Mouse (Mus musculus) adrenal gland, postnatal 0 days (tissue): ENCODE results near the gene Map7d2. TPM values are rescaled to one million over a fixed set of nuclear protein-coding genes. Genes with fewer than 3 reads are reported as not detected.

Experiments
- polyA plus RNA-seq: library from polyadenylated mRNA; unstranded; fragments of >200 nt; fragmentation: Nextera tagmentation; extraction: Ambion mirVana; gene quantifications from 2 replicates; pipeline ENCODE4 v1.2.1, GENCODE M21; 2015

Map7d2 gene
- polyA plus RNA-seq = 3.3 and 7.9 TPM in 2 replicates

DNA sequence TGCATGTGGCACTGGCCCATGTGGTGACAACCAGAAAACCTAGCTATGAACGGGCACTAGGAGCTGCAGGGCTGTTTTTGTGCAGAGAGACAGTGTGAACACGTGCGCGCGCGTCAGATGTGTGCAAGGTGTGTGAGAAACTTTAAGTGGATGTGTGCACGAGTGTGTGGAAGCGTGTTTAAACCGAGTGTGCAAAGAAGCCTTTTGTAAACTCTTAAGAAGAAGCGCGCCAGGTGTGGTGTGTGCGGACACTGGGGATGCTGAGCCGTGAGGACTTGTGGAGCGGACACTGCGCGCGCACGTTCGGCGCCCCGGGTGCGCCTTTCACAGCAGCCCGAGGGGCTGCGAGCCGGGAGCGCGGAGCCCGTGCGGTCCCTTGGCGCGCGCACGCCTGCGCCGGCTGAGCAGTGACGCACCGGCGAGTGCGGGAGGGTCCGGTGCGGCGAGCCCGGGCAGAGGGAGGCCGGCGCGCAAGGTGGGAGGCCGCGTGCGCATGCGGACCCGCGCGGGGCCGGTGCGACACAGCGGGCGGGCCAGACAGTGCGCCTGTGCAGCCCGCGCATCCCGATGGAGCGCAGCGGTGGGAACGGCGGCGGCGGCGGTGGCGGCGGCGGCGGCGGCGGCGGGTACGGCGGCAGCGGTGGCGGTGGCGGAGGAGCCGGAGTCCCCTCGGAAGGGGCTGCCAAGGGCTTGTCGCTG is at the start of gene Map7d2:
TSS of gene Map7d2 (plus strand) at position 443 of the 699 bp plus-strand sequence.

DNA sequence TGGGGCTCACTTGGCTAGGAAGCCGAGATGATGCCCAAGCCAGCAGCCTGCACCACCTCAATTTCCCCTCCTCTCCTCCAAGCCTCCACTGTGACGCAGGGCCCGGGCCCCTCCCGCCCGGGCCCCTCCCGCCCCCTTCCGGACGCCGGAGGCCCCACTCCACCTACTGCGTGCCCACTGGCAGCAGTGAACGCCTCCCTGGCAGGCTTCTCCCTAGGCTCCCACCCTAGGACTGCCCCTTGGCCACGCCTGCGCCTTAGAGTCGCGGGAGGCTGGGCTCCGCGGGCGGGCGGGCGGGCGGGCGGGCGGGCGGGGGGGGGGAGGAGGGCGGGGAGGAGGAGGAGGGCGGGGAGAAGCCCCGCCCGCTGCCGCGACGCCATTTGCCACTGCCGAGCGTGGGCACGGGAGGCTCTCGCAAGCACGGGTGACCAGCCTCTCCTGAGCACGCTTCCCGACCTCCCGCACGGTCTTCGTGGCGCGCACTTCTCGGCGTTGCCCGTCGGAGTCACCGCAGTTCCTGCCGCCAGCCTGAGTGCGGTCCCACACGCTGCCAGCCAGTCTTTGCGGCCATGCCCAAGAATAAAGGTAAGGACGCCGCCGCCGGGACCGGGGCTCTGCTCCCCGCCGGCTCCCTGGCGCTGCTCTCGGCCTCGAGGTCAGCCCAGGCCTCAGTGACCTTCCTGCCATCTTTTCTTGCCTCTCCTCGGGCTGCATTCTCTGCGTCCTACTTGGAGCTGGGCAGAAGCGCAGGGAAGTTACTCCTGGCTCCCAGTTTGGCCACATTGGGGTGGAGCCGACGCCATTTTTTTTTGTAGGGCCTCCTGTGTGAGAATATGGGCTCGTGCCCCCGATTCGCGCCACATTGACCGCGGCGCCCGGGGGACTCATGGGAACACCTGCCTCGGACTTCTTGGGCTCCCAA is 42.3 kb upstream of the Map7d2 start, which contains the start of gene Eif1ax:
TSS of gene Eif1ax (plus strand) at position 348 of the 922 bp plus-strand sequence.

DNA sequence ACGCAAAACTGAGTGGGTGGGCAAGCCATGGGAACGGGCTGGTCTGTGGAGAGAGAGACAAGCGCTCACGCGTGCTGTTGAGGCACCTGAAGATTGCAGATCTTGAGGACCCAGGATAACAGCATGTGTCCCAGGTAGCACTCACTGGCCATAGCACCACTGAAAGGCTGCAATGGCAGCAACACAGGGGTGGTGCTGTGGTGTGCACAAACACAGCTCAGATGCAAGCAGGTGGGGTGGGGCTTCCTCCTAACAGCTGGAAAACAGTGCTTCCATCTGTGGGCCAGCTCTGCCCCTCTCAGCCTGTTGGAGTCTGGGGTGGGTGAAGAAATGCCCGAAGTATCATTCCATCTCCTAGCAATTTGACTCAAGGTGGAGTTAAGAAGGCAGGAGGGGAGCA is 112.0 kb downstream of the Map7d2 start, which contains the start of gene Bclaf3:
TSS of gene Bclaf3 (plus strand) at position 301 of the 400 bp plus-strand sequence.

Other genes starting within 250 kb of the Map7d2 start
- gene Rps6ka3, start 204.3 kb upstream of the Map7d2 start, polyA plus RNA-seq = 2.0 and 3.2 TPM in 2 replicates
- gene Eif1ax, start 42.4 kb upstream of the Map7d2 start, polyA plus RNA-seq = 88.7 and 93.9 TPM in 2 replicates
- gene Bclaf3, start 112.1 kb downstream of the Map7d2 start, polyA plus RNA-seq = 9.2 and 9.9 TPM in 2 replicates
- gene Sh3kbp1, start 212.7 kb downstream of the Map7d2 start, polyA plus RNA-seq = 15.0 and 15.8 TPM in 2 replicates